Mouse (Mus musculus) induced T-regulatory cell, adult 2 months (primary cell): ENCODE results near the gene Bbs2.

Source experiments
- DNase-seq: peaks from one replicate; pipeline ENCODE4 v3.0.0-alpha.2; 2012; ENCODE audit warnings: low read depth

Bbs2 gene

DNA sequence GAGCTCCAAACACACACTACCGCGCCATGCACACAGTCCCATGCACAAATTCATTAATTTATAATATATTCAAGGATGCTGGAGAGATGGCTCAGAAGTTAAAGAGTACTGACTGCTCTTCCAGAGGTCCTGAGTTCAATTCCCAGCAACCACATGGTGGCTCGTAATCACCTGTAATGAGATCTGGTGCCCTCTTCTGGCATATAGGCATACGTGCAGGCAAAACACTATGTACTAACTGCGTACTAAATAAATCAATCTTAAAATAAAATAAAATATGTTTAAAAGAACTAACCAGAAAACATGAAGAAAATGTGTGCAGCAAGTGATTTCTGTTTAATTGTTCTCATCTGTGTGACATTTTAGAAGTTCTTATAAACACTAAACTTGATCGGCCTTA lies 4.4 kb downstream of the Bbs2 start:
- no peak for DNase-seq

DNA sequence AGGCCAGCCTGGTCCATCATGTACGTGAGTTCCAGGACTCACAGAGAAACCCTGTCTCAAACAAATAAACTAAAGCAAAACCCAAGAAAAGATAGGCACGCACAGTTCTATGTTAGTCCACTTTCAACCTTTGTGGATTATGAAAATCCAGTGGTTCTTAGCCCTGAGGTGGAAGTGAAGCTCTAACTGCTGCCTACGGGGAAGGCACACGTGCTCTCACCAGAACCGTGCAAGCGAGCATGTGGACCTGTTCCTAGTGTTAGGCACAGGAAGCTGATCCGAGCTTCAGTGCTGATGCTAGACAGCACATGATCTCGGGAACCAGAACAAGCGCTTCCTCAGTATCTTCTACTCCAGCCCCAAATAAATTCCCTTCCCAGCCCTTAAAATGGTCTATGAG lies 5.9 kb downstream of the Bbs2 start:
- DNase-seq, result no peak

DNA sequence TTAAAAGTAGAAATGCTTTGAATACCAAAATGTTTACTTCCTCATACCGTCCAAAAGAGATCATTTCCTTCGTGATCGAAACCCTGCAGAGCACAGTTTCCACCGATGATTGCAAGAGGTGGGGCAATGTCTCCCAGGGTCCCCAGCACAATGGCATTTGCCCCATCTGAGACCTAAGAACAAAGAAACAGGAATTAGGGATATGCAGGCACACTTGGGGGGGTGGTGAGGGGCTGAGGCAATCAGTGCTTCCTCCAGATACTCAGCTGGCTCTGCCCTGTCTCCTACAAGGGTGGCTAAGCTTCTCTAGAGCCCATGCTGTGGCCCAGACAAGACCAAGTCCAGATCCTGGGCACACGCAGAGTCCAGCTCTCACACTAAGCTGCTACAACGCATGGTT lies 9.0 kb downstream of the Bbs2 start:
- DNase-seq, result no peak

DNA sequence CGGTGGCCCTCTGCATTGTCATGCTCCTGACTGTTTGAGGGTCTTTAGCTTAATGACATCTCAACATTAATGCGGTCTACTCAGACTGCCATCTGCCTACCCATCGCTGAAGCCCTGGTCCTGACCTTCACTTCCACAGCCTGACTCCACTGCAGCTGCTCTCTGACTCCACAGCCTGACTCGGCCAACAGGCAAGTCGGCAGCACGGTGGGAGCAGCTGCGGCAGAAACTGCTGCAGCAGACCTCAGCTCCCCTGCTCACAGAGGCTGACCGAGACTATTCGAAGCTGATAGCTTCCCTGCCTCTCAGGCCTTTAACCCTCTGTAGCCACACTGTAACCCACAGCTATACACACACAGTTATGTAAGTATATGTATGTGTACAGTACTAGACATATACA lies 10.8 kb downstream of the Bbs2 start:
- DNase-seq, result no peak

DNA sequence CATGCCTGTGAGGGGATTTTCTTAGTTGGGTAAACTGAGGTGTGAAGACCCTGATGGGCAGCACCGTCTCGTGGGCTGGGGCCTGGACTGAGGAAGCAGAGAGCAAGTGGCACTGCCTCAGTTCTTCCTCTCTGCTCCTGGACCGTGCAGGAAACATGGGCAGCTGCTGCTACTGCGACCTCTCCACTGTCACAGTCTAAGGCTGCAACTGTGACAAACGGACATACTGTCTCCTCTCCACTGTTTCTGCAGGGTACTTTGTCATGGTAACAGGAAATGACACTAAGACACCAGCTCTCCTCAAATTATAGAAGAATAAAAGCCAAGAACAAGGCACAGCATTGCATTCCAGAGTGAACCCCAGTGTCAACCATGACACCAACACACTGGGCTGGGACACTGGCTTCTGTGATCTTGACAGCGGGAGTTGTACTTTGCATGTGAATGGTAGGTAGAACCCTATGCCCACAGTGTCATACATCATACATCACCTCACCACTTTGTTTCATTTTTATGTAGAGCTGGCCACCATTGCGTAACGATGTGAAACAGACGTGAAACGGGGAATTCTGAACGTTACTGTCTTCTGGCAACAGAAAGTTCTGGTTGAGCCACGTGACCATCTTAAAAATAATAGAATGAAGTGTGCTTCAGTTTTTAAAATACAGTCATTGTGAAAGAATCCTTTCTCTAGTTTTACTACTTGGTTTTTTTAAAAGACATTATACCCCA lies 22.1 kb downstream of the Bbs2 start:
- DNase-seq, result peak; percentile 23

DNA sequence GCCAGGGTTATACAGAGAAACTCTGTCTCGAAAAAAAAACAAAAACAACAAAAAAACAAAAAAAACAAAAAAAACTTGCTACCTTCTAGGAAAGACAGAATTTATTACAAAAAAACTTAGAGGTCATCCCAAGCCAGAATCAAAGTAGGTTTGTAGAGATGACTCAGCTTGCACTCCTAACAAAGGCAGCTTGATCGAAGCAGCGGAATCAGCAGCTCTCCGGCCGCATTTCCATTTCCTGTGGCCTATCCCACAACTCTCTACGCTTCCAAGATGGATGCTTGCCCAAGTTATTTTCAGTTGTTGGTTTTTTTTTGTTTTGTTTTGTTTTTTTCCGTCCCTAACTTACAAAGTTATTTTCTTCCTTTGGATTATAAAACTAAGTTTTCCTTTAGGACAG lies 29.9 kb downstream of the Bbs2 start:
- DNase-seq, result no peak

DNA sequence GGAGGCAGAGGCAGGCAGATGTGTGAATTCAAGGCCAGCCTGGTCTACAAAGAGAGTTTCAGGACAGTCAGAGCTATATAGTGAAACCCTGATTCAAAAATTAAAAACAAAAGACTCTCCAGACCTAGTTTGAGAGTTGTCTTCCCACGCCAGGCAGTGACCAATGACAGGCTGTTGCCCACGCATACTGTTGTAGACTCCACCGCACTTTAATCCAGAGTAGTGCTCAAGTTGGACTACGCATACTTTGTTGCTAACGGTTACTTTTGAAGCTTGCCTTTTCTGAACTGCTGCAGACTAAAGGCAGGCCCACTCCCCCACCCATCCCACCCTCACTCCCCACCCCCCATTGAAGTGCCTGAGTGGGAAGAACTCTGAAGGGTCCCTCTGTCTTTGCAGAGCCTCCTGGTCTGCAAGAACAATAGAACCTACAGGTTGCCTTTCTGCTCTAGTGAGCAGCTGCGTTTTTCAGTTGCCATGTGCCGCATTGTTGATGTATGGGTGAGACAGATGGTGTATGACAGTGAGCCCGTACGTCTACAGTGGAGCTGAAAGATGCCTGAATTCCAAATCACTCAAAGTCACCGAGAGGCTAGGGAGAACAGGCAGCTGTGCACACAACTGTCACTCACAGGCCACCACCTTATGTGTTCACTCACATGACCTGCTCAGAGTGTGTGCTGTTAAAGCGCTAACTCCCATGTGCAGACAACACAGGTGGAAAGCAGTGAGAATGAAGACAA lies 32.4 kb downstream of the Bbs2 start:
- no peak for DNase-seq

DNA sequence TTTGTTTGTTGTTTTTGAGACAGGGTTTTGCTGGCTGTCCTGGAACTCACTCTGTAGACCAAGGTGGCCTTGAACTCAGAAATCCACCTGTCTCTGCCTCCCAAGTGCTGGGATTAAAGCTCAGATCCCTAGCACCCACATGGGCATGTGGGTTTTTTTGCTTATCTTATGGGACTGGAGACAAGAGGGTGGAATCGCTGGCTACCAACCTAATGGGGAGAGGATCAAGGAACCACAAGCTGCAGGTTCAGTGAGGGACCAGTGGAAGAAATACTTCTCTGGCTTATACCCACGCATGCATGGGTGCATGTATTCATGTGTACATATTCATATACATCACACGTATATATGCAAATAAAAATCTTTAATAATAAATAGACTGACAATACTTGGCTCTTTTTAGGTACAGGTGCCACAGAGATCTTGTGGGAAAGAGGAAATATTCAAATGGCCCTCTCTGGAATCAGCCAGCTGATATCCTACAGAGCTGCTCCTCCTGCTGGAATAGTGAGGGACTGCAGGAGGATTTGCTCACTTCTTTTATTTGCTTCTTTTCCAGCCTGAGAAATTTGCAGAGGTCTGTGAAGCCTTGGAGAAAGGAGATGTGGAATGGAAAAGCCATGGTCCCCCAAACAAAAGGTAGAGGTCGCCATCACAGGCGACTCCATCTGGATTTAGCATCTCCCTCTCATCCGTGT lies 41.4 kb downstream of the Bbs2 start:
- DNase-seq, result peak; percentile 60

DNA sequence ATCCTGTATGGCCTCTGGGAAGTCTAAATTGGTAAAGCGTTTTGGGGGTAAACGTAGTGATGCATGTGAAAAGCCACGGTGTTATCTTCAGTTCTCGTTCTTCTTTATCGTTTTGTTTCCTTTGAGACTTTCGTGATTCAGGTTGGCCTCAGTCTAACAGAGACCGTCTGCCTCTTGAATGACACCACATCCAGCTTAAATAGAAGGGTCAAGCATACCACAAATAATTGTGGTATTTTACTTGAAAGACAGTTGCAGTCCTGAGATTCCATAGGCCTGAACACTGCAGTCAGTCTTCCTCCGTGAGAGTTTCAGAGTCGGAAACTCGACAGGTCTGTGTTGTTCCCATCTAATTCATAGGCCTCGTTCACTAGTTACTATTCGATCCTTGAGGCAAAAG lies 46.0 kb downstream of the Bbs2 start:
- no peak for DNase-seq

DNA sequence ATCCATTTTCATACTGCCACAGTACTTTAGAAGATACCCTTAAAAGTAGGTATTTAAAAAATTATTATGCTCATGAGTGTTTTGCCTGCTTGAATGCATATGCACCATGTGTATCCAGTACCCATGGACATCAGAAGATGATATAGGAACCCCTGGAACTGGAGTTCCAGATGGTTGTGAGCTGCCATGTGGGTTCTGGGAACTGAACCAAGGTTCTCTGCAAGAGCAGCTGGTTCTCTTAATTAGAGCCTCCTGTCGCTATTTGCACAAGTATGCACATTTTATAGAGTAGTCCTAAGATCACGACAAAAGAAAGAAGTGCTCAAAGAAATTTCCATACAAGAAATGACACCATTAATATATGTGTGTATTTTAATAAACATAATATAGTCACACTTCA lies 50.9 kb downstream of the Bbs2 start:
- no peak for DNase-seq

DNA sequence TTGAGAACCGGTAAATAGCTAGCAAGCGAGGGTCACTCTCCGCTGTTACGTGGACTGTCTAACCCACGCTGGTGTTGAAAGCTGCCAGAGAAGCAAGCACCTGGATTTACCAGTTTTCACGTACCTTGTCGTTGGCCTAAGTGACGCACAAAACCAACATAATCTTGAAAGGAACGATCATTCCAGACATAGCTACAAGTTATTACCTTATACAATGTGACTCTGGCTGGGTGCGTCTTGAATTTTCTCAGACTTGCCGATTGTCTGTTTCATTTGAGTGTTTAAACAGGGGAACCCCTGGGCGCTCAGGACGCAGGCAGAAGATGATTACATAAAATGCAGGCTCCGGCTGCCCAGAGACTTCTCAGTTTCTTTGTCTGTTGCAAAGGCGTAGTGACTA lies 60.9 kb downstream of the Bbs2 start:
- DNase-seq, result peak; percentile 47

DNA sequence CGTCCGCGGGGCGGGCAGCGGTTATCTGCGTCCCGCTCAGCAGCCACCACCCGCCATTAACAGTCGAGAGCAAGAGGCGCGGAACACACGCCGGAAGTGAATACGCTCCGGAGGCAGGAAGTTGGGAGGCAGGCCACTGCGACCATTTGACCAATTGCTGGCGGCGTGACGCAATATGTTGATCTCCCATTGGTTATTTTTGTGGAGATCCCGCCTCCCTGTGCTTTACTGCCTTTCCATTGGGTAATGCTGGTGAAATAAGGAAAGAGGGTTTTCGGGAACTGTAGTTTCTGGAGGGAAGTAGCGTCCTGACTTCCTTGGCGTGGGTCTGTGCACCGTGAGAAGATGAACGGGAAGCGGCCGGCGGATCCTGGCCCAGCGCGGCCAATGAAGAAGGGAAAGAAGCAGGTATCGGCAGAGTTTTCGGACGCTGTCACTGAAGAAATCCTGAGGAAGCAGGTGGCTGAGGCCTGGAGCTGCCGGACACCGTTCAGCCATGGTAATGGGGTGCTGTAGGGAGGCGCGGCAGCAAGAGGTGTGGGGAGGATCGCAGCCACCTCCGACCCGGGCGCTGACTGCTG lies 61.7 kb downstream of the Bbs2 start, which contains the start of the genes Nudt21 and Ogfod1:
Nudt21 (minus strand) TSS at position 88 of the 581 bp plus-strand sequence.
Ogfod1 (plus strand) TSS at position 255 of the 581 bp plus-strand sequence.
- DNase-seq, result peak; percentile 100

DNA sequence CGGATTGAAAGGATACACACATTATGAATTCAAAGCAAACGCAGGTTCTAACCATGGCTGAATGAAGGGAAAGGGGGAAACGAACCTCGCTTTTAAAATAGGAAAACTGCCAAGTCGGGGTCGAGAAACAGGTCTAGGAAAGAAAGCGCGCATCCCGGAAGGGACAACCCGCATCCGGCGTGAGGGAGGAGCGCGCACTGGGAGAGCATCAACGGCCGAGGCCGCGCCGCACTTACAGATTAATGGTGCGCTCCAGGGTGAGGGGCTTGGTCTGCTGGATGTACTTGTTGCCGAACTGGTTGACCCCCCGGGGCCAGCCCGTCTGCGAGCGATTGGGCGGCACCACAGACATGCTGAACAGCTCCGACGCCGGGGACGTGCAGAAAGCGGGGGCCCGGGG lies 62.2 kb downstream of the Bbs2 start:
- peak; percentile 81 for DNase-seq

DNA sequence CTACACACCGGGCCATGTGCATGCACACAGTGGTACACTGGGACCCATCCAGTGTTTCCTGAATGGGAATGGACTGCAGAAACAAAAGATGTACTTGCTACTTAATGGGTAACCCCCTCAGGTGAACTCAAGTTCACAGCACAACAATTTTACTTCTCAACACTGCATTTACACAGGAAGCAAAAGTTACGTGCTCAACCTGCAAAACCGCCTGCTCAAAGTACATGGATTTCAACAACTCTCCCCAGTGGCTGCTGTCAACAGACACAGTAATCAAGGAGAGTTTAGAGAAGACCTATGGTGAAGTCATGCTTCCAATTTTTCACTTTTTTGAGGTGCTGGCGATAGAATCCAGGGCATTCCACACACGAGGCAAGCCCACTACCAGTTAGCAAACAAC lies 63.5 kb downstream of the Bbs2 start:
- peak; percentile 22 for DNase-seq

DNA sequence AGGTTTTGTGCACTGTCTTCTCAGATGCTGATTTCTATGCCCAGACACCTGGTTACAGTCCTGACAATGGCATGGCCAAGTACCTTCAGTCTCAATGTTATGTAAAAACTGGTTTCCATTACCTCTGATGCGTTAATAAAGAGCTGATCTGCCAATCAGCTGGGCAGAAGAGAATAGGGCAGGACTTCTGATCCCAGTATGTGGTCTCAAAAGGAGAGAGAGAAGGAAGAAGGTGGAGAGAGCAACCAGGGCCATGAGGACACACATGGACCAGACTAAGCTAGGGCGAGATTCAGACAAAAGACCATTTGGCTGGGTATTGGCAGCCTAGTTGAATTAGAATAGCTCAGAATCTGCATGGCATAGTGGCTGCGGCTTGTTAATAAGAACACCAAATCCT lies 65.1 kb downstream of the Bbs2 start:
- no peak for DNase-seq

DNA sequence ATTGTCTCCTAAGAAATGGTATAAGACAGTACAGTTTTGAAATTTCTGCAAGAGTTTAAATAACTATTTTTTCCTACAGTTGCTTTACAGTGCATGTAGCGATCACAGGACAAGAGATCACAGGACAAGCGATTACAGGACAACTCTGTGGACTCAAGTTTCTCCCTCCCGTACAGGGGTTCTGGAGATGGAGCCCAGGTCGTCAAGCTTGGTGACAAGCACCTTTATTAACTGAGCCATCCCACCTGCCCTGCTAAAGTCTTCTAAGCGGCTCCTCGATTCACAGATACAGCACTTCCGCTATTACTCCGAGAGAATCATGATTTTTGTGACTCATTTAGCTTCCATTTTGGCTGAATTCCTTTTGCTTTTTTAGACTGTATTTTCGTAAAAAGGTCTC lies 69.0 kb downstream of the Bbs2 start:
- DNase-seq, result no peak

DNA sequence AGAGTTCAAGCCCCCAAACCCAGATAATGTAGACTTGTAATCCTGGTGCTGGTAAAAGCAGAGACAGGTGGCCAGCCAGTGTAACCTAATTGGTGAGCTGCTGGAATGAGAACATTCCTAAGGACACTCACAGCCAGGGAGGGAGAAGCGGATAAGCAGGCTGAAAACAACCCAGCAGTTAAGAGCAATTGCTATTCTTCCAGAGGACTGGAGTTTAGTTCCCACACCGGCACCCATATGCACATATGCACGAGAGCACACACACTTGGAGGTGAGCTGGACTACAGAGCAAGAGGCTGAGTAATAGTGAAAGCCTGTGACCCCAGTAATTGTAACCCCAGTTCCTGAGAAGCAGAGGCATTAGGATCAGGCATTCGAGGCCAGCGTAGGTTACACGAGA lies 74.8 kb downstream of the Bbs2 start:
- DNase-seq, result no peak
